Mouse (Mus musculus): Measurements from ENCODE around the gene Mon1a. TPM values are rescaled to one million over a fixed set of nuclear protein-coding genes. Genes with fewer than 3 reads are reported as not detected.
A peak's percentile ranks its signal among the peaks of the same experiment; 100 is the strongest.

Gene Mon1a
- polyA plus RNA-seq, 1 experiment from 2014 or later = 3.9 TPM

- 72% methylated on average over 6 of the region's 6 CpGs for WGBS (ENCODE audit: insufficient replicate concordance)
These were observed 2.3 kb downstream of the Mon1a start for GRCm38 (mm10) chr9:107890260-107890659.

GRCm38 (mm10) chr9:107891023-107891422 is 3.1 kb downstream of the Mon1a start:
- WGBS (ENCODE audit: insufficient replicate concordance) = 89% methylated on average over 1 of the region's 1 CpGs
- H3K4me2 ChIP-seq = no peak overlapping the region
- no peak for ATAC-seq (ENCODE audit: insufficient read depth)
- H3K9me3 ChIP-seq (replicated peaks) = no peaks in the 10 kb centered on the region
- 0 out of 2 replicates have a peak, but pooled peaks cover 8% of the 10 kb centered on the region for H3K27me3 ChIP-seq
- H3K27ac ChIP-seq (replicated peaks) = no peak overlapping the region
- no peak overlapping the region for H3K9ac ChIP-seq
- H3K36me3 ChIP-seq (replicated peaks) = no peaks in the 10 kb centered on the region
- H3K4me1 ChIP-seq (replicated peaks) = peaks cover 19% of the 10 kb centered on the region
- no peak overlapping the region for H3K4me3 ChIP-seq (replicated peaks)

More at GRCm38 (mm10) chr9:107890260-107890659, 2.3 kb downstream of the Mon1a start:
- Histone ChIP-seq H3K4me2 (no peak overlapping the region), H3K27me3 (0 out of 2 replicates have a peak, but pooled peaks cover 10% of the 10 kb centered on the region), H3K36me3 (replicated peaks) (no peaks in the 10 kb centered on the region), H3K4me3 (replicated peaks) (no peak overlapping the region), H3K4me1 (replicated peaks) (peaks cover 19% of the 10 kb centered on the region), H3K9me3 (replicated peaks) (no peaks in the 10 kb centered on the region), H3K27ac (replicated peaks) (no peak overlapping the region), H3K9ac (no peak overlapping the region)
- no peak for ATAC-seq (ENCODE audit: insufficient read depth)

- Histone ChIP-seq H3K4me3 (replicated peaks) (no peak overlapping the region), H3K36me3 (replicated peaks) (0 out of 2 replicates have a peak, but pooled peaks cover 8% of the 10 kb centered on the region), H3K27ac (replicated peaks) (no peak overlapping the region), H3K27me3 (peaks cover 19% of the 10 kb centered on the region), H3K9me3 (replicated peaks) (no peaks in the 10 kb centered on the region), H3K4me2 (no peak overlapping the region), H3K9ac (no peak overlapping the region), H3K4me1 (replicated peaks) (peaks cover 11% of the 10 kb centered on the region)
- no peak for ATAC-seq (ENCODE audit: insufficient read depth)
- WGBS (ENCODE audit: insufficient replicate concordance) = 75% methylated on average over 10 of the region's 10 CpGs
These were observed 10.6 kb downstream of the Mon1a start for GRCm38 (mm10) chr9:107898563-107898962.

- peaks cover 12% of the 10 kb centered on the region for H3K4me1 ChIP-seq (replicated peaks)
- H3K4me2 ChIP-seq = no peak overlapping the region
- no peak overlapping the region for H3K9ac ChIP-seq
- H3K27me3 ChIP-seq = peaks cover 19% of the 10 kb centered on the region
- 55% methylated on average over 12 of the region's 12 CpGs for WGBS (ENCODE audit: insufficient replicate concordance)
- H3K4me3 ChIP-seq (replicated peaks) = no peak overlapping the region
- ATAC-seq (ENCODE audit: insufficient read depth) = no peak
- H3K27ac ChIP-seq (replicated peaks) = no peak overlapping the region
- 0 out of 2 replicates have a peak, but pooled peaks cover 8% of the 10 kb centered on the region for H3K36me3 ChIP-seq (replicated peaks)
- H3K9me3 ChIP-seq (replicated peaks) = no peaks in the 10 kb centered on the region
These were observed 11.9 kb downstream of the Mon1a start for GRCm38 (mm10) chr9:107899855-107900254.

GRCm38 (mm10) chr9:107900840-107901626 is 13.1 kb downstream of the Mon1a start:
- peaks cover 17% of the 10 kb centered on the region for H3K4me1 ChIP-seq (replicated peaks)
- 18% methylated on average over 44 of the region's 44 CpGs for WGBS (ENCODE audit: insufficient replicate concordance)
- H3K9me3 ChIP-seq (replicated peaks) = no peaks in the 10 kb centered on the region
- ATAC-seq (ENCODE audit: insufficient read depth) = no peak
- no peak overlapping the region for H3K9ac ChIP-seq
- H3K27ac ChIP-seq (replicated peaks) = no peak overlapping the region
- H3K36me3 ChIP-seq (replicated peaks) = 0 out of 2 replicates have a peak, but pooled peaks cover 8% of the 10 kb centered on the region
- H3K4me3 ChIP-seq (replicated peaks) = peak overlapping the region; percentile 17; the same call in 1 of the 2 replicates
- peak overlapping the region; percentile 56 for H3K4me2 ChIP-seq
- peaks cover 23% of the 10 kb centered on the region for H3K27me3 ChIP-seq

GRCm38 (mm10) chr9:107901627-107901914 is 13.6 kb downstream of the Mon1a start:
- peak overlapping the region; percentile 56 for H3K4me2 ChIP-seq

GRCm38 (mm10) chr9:107904726-107905125 is 16.8 kb downstream of the Mon1a start:
- no peak overlapping the region for H3K9ac ChIP-seq
- H3K4me3 ChIP-seq (replicated peaks) = no peak overlapping the region
- no peak overlapping the region for H3K27ac ChIP-seq (replicated peaks)
- 4% methylated on average over 4 of the region's 4 CpGs for WGBS (ENCODE audit: insufficient replicate concordance)
- H3K4me2 ChIP-seq = no peak overlapping the region
- H3K9me3 ChIP-seq (replicated peaks) = no peaks in the 10 kb centered on the region
- H3K27me3 ChIP-seq = peaks cover 39% of the 10 kb centered on the region
- 0 out of 2 replicates have a peak, but pooled peaks cover 8% of the 10 kb centered on the region for H3K36me3 ChIP-seq (replicated peaks)
- 0 out of 2 replicates have a peak, but pooled peaks have one; percentile 43 for ATAC-seq (ENCODE audit: insufficient read depth)
- H3K4me1 ChIP-seq (replicated peaks) = peaks cover 52% of the 10 kb centered on the region

More at GRCm38 (mm10) chr9:107901627-107901914, 13.6 kb downstream of the Mon1a start:
- Histone ChIP-seq H3K36me3 (replicated peaks) (0 out of 2 replicates have a peak, but pooled peaks cover 8% of the 10 kb centered on the region), H3K27ac (replicated peaks) (no peak overlapping the region), H3K27me3 (peaks cover 25% of the 10 kb centered on the region), H3K4me1 (replicated peaks) (peaks cover 23% of the 10 kb centered on the region), H3K9ac (no peak overlapping the region), H3K4me3 (replicated peaks) (no peak overlapping the region), H3K9me3 (replicated peaks) (no peaks in the 10 kb centered on the region)
- 38% methylated on average over 17 of the region's 17 CpGs for WGBS (ENCODE audit: insufficient replicate concordance)
- no peak for ATAC-seq (ENCODE audit: insufficient read depth)

GRCm38 (mm10) chr9:107906252-107906966 is 18.5 kb downstream of the Mon1a start, which contains the start of gene Mst1r:
Mst1r (plus strand) TSS chr9:107906873.
- no peak within 1 kb of the TSS; the same call in 1 of the 2 replicates for H3K27ac ChIP-seq (replicated peaks)
- peaks cover 24% of the 10 kb centered on the region for H3K27me3 ChIP-seq
- peak within 1 kb of the TSS; percentile 75 for H3K4me2 ChIP-seq
- H3K9ac ChIP-seq = peak within 1 kb of the TSS; percentile 48; the same call in 1 of the 2 replicates
- peak; percentile 57 for ATAC-seq (ENCODE audit: insufficient read depth)
- WGBS (ENCODE audit: insufficient replicate concordance) = 24% methylated on average over 19 of the region's 19 CpGs
- H3K4me3 ChIP-seq (replicated peaks) = peak within 1 kb of the TSS; percentile 50
- H3K4me1 ChIP-seq (replicated peaks) = peaks cover 44% of the 10 kb centered on the region
- no peaks in the 10 kb centered on the region for H3K9me3 ChIP-seq (replicated peaks)
- H3K36me3 ChIP-seq (replicated peaks) = 0 out of 2 replicates have a peak, but pooled peaks cover 8% of the 10 kb centered on the region

- H3K27ac ChIP-seq (replicated peaks) = no peak overlapping the region; the same call in 1 of the 2 replicates
These were observed 19.2 kb downstream of the Mon1a start for GRCm38 (mm10) chr9:107906967-107907800.

GRCm38 (mm10) chr9:107907801-107908120 is 19.8 kb downstream of the Mon1a start:
- peak overlapping the region; percentile 75 for H3K4me2 ChIP-seq
- WGBS (ENCODE audit: insufficient replicate concordance) = 77% methylated on average over 14 of the region's 14 CpGs
- H3K9me3 ChIP-seq (replicated peaks) = no peaks in the 10 kb centered on the region
- H3K36me3 ChIP-seq (replicated peaks) = 0 out of 2 replicates have a peak, but pooled peaks cover 2% of the 10 kb centered on the region
- ATAC-seq (ENCODE audit: insufficient read depth) = no peak
- H3K4me1 ChIP-seq (replicated peaks) = peaks cover 40% of the 10 kb centered on the region
- no peak overlapping the region; the same call in 1 of the 2 replicates for H3K4me3 ChIP-seq (replicated peaks)
- H3K27ac ChIP-seq (replicated peaks) = no peak overlapping the region
- H3K27me3 ChIP-seq = peaks cover 23% of the 10 kb centered on the region
- no peak overlapping the region for H3K9ac ChIP-seq

More at GRCm38 (mm10) chr9:107906967-107907800, 19.2 kb downstream of the Mon1a start:
- no peak for ATAC-seq (ENCODE audit: insufficient read depth)
- H3K27me3 ChIP-seq = peaks cover 23% of the 10 kb centered on the region
- H3K9me3 ChIP-seq (replicated peaks) = no peaks in the 10 kb centered on the region
- 0 out of 2 replicates have a peak, but pooled peaks cover 4% of the 10 kb centered on the region for H3K36me3 ChIP-seq (replicated peaks)
- 56% methylated on average over 31 of the region's 31 CpGs for WGBS (ENCODE audit: insufficient replicate concordance)
- H3K4me1 ChIP-seq (replicated peaks) = peaks cover 40% of the 10 kb centered on the region
- peak overlapping the region; percentile 75 for H3K4me2 ChIP-seq
- peak overlapping the region; percentile 50 for H3K4me3 ChIP-seq (replicated peaks)
- H3K9ac ChIP-seq = peak overlapping the region; percentile 48; the same call in 1 of the 2 replicates
